Mouse (Mus musculus): ENCODE measurements at regions not wholly inside any gene's neighbourhood (a gene's known extent, or its start where the extent isn't known, plus 50 kb on each side); places are given as distances from the start of the nearest gene placed in this dataset.

DNA sequence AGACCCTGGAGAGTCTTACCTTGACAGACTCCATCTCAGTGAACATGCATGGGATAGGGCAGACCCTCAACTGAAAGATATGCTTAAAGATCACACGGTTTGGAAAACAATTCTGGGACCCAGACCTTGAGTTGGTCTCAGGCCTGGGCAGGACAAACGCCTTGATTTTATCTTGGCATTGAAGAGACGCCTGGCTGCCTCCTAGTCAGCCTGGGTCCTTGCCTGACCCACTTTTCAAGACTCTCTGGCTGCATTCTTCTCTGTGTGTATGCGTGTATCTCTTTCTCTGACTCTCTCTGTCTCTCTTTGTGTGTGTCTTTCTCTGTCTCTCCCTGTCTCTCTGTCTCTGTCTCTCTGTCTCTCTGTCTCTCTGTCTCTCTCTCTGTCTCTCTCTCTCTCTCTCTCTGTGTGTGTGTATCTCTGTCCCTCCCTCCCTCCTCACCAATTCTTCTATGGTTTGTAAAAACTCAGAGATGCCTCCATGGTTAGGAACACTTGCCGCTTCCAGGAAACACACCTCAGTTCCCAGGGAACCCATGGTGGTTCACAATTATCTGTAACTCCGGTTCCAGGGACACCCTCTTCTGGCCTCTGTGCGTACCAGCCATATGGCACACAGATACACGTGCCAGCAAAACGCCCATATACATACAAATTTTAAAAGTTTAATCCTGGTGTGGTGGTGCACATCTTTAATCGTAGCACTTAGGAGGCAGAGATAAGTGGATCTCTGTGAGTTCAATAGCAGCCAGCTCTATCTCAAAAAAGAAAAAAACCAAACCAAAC lies 72.7 kb downstream of the Rassf10 start:
- Histone ChIP-seq H3K4me3 (no peak overlapping the region), H3K27me3 (ENCODE audit: control insufficient read depth, insufficient read depth, insufficient read length) (peaks cover 22% of the 10 kb centered on the region), H3K79me2 (ENCODE audit: control insufficient read depth, insufficient read depth) (no peaks in the 10 kb centered on the region), H3K4me2 (ENCODE audit: low read depth) (no peak overlapping the region), H3ac (ENCODE audit: control insufficient read depth, insufficient read length) (no peak overlapping the region), H3K36me3 (ENCODE audit: control insufficient read depth, insufficient read depth) (no peaks in the 10 kb centered on the region)
- no peak for TF ChIP-seq MYOG (IDR thresholded peaks at IDR 0.05; ENCODE audit: control insufficient read depth in 1 of 3, insufficient read depth in 1 of 3, insufficient read length in 2 of 3, low read depth in 2 of 3)
- TF ChIP-seq POLR2A (IDR thresholded peaks at IDR 0.05; ENCODE audit: insufficient read length, low read depth): no peak
- no peak for TF ChIP-seq MAX (IDR thresholded peaks at IDR 0.05; ENCODE audit: low read depth)

DNA sequence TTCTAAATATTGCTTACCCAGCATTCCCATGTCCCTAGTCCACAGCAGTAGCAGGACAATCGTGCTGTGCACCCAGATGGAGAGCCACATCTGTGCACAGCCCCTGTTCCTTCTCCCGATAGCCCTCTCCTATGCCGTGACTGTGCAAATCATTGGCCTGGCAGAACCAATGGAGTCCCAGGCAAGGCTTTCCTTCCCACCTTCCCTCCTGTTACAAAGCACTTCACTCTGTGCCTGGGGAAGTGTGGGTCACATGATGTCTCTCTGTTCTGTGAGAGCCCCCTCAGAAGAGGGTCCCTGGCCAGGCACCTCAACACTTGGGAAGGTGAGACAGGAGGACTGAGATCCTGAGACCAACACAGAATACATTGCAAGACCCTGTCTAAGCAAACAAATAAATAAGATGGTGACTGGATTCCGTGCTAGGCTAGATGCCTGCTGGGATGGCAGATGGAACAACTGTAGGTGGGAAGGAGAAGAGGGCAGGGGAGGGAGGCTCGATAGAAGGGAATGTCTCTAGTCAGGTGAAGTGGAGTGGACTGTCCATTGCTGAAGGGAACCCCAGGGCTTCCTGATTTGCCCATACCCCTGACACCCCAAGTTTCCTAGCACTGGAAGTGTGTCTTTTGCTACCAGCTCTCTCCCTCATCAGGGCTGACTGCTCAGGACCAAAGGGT lies 73.5 kb downstream of the Rassf10 start:
- H3K79me2 ChIP-seq (ENCODE audit: control insufficient read depth, insufficient read depth): no peaks in the 10 kb centered on the region
- H3K27me3 ChIP-seq (ENCODE audit: control insufficient read depth, insufficient read depth, insufficient read length): peaks cover 22% of the 10 kb centered on the region
- no peak overlapping the region for H3K4me2 ChIP-seq (ENCODE audit: low read depth)
- no peak overlapping the region for H3K4me3 ChIP-seq
- H3K36me3 ChIP-seq (ENCODE audit: control insufficient read depth, insufficient read depth): no peaks in the 10 kb centered on the region
- H3ac ChIP-seq (ENCODE audit: control insufficient read depth, insufficient read length): no peak overlapping the region
- TF ChIP-seq MYOD1 (IDR thresholded peaks at IDR 0.05; ENCODE audit: control insufficient read depth in 1 of 3, insufficient read length in 2 of 3, low read depth in 2 of 3): no peak
- no peak for TF ChIP-seq CEBPB (IDR thresholded peaks at IDR 0.05; ENCODE audit: insufficient read depth, poor library complexity, severe bottlenecking)
- TF ChIP-seq MAX (IDR thresholded peaks at IDR 0.05; ENCODE audit: low read depth): no peak
- no peak for TF ChIP-seq USF1 (IDR thresholded peaks at IDR 0.05; ENCODE audit: low read depth)
- TF ChIP-seq POLR2AphosphoS2 (IDR thresholded peaks at IDR 0.05; ENCODE audit: insufficient read length, low read depth): no peak
- no peak for TF ChIP-seq REST (IDR thresholded peaks at IDR 0.05; ENCODE audit: insufficient read depth, insufficient read length)
- no peak for TF ChIP-seq TCF12 (IDR thresholded peaks at IDR 0.05; ENCODE audit: insufficient read depth, poor library complexity, severe bottlenecking)

DNA sequence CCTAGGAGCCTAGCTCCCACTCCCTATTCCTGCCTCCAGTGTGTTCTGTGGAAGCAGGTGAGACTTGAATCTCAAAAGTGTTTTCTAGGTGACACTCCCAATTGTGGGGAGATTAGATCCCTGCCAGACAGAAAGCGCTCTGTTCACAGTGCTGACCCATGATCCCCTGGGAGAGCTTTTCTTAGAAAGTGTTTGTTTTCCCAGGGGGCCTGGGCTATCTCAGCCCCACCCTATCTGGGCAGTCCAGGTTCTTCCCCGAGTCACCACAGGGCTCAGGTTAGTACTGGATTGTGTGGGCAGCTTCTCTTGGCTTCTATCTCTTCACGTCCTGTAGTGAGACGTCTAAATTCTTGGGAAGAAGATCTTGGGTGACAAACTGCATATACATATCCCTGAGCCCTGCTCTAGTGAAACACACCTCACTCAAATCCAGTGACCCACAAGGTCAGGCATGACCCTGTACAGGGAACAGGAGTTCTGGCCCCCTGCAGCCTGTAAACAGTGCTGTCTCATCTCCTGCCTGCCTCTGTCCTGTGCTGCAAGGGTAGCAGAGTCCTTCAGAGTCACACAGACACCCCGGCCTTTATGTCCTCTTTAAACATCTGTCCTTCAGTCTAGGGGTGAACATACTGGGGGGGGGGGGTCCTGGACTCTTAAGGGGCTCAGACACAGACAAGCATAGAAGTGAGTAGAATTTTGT lies 76.4 kb downstream of the Rassf10 start:
- H3K27me3 ChIP-seq (ENCODE audit: control insufficient read depth, insufficient read depth, insufficient read length): peaks cover 27% of the 10 kb centered on the region
- no peak overlapping the region for H3ac ChIP-seq (ENCODE audit: control insufficient read depth, insufficient read length)
- no peaks in the 10 kb centered on the region for H3K36me3 ChIP-seq (ENCODE audit: control insufficient read depth, insufficient read depth)
- H3K79me2 ChIP-seq (ENCODE audit: control insufficient read depth, insufficient read depth): no peaks in the 10 kb centered on the region
- H3K4me2 ChIP-seq (ENCODE audit: low read depth): no peak overlapping the region
- TF ChIP-seq POLR2AphosphoS2 (IDR thresholded peaks at IDR 0.05; ENCODE audit: insufficient read length, low read depth) (no peak), MAX (IDR thresholded peaks at IDR 0.05; ENCODE audit: low read depth) (no peak), SRF (IDR thresholded peaks at IDR 0.05; ENCODE audit: control insufficient read depth, insufficient read length, low read depth) (no peak), POLR2A (IDR thresholded peaks at IDR 0.05; ENCODE audit: insufficient read length, low read depth) (no peak), TCF12 (IDR thresholded peaks at IDR 0.05; ENCODE audit: insufficient read depth, poor library complexity, severe bottlenecking) (no peak), USF1 (IDR thresholded peaks at IDR 0.05; ENCODE audit: low read depth) (no peak), E2F4 (IDR thresholded peaks at IDR 0.05; ENCODE audit: insufficient read depth) (no peak), TCF3 (IDR thresholded peaks at IDR 0.05; ENCODE audit: insufficient read length, low read depth) (no peak), REST (IDR thresholded peaks at IDR 0.05; ENCODE audit: insufficient read depth, insufficient read length) (no peak), MYOG (IDR thresholded peaks at IDR 0.05; ENCODE audit: control insufficient read depth in 1 of 3, insufficient read depth in 1 of 3, insufficient read length in 2 of 3, low read depth in 2 of 3) (no peak), MYOD1 (IDR thresholded peaks at IDR 0.05; ENCODE audit: control insufficient read depth in 1 of 3, insufficient read length in 2 of 3, low read depth in 2 of 3) (no peak), CEBPB (IDR thresholded peaks at IDR 0.05; ENCODE audit: insufficient read depth, poor library complexity, severe bottlenecking) (no peak)
- H3K4me3 ChIP-seq: no peak overlapping the region

DNA sequence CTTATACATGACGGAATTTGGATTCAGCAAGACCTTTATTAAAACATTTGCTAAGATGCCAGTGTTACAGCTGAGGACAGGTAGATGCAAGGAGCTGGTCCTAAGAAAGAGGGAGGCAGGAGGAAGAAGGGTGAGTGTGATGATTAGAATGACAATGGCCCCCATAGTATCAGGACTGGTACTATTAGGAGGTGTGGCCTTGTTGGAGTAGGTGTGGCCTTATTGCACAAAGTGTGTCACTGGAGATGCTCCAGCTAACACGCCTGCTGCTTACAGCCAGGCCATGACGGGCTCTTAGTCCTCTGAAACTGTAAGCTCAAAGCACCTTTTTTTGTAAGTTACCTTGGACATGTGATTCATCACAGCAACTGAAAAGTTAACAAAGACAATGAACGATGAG lies 82.0 kb downstream of the Rassf10 start:
- no peak overlapping the region for H3K4me3 ChIP-seq
- H3K79me2 ChIP-seq (ENCODE audit: control insufficient read depth, insufficient read depth): no peaks in the 10 kb centered on the region
- H3K27me3 ChIP-seq (ENCODE audit: control insufficient read depth, insufficient read depth, insufficient read length): peaks cover 11% of the 10 kb centered on the region
- H3ac ChIP-seq (ENCODE audit: control insufficient read depth, insufficient read length): no peak overlapping the region
- TF ChIP-seq MYOD1 (IDR thresholded peaks at IDR 0.05; ENCODE audit: control insufficient read depth in 1 of 3, insufficient read length in 2 of 3, low read depth in 2 of 3) (no peak), SRF (IDR thresholded peaks at IDR 0.05; ENCODE audit: control insufficient read depth, insufficient read length, low read depth) (no peak), MAX (IDR thresholded peaks at IDR 0.05; ENCODE audit: low read depth) (no peak), USF1 (IDR thresholded peaks at IDR 0.05; ENCODE audit: low read depth) (no peak), E2F4 (IDR thresholded peaks at IDR 0.05; ENCODE audit: insufficient read depth) (no peak), REST (IDR thresholded peaks at IDR 0.05; ENCODE audit: insufficient read depth, insufficient read length) (no peak), TCF12 (IDR thresholded peaks at IDR 0.05; ENCODE audit: insufficient read depth, poor library complexity, severe bottlenecking) (no peak), CEBPB (IDR thresholded peaks at IDR 0.05; ENCODE audit: insufficient read depth, poor library complexity, severe bottlenecking) (no peak), TCF3 (IDR thresholded peaks at IDR 0.05; ENCODE audit: insufficient read length, low read depth) (no peak), POLR2AphosphoS2 (IDR thresholded peaks at IDR 0.05; ENCODE audit: insufficient read length, low read depth) (no peak), POLR2A (IDR thresholded peaks at IDR 0.05; ENCODE audit: insufficient read length, low read depth) (no peak), MYOG (IDR thresholded peaks at IDR 0.05; ENCODE audit: control insufficient read depth in 1 of 3, insufficient read depth in 1 of 3, insufficient read length in 2 of 3, low read depth in 2 of 3) (no peak)
- H3K36me3 ChIP-seq (ENCODE audit: control insufficient read depth, insufficient read depth): no peaks in the 10 kb centered on the region
- no peak overlapping the region for H3K4me2 ChIP-seq (ENCODE audit: low read depth)
